Mouse (Mus musculus): ENCODE results near the gene Gpx3.
A peak's percentile ranks its signal among the peaks of the same experiment; 100 is the strongest.

The Gpx3 gene

GRCm38 (mm10) chr11:54913841-54914240 is 11.6 kb downstream of the Gpx3 start:
- no peak for DNase-seq

GRCm38 (mm10) chr11:54917461-54917860 is 15.2 kb downstream of the Gpx3 start:
- DNase-seq = no peak

GRCm38 (mm10) chr11:54918273-54918672 is 16.0 kb downstream of the Gpx3 start:
- DNase-seq = no peak

- no peak for DNase-seq
These were observed 18.1 kb downstream of the Gpx3 start for GRCm38 (mm10) chr11:54920127-54920972.

GRCm38 (mm10) chr11:54920973-54921580 is 18.8 kb downstream of the Gpx3 start:
- DNase-seq = no peak

- no peak for DNase-seq
These were observed 19.5 kb downstream of the Gpx3 start for GRCm38 (mm10) chr11:54921798-54922197.

- no peak for DNase-seq
These were observed 20.2 kb downstream of the Gpx3 start for GRCm38 (mm10) chr11:54922488-54922887.

GRCm38 (mm10) chr11:54924145-54924544 is 21.9 kb downstream of the Gpx3 start:
- DNase-seq = no peak

GRCm38 (mm10) chr11:54927346-54928140 is 25.3 kb downstream of the Gpx3 start:
- peak; percentile 72 for DNase-seq

- DNase-seq = no peak
These were observed 26.0 kb downstream of the Gpx3 start for GRCm38 (mm10) chr11:54928219-54928618.

- DNase-seq = no peak
These were observed 26.6 kb downstream of the Gpx3 start for GRCm38 (mm10) chr11:54928886-54929285.

GRCm38 (mm10) chr11:54929290-54929689 is 27.0 kb downstream of the Gpx3 start:
- no peak for DNase-seq

GRCm38 (mm10) chr11:54929744-54930143 is 27.5 kb downstream of the Gpx3 start:
- DNase-seq = no peak

GRCm38 (mm10) chr11:54930318-54930979 is 28.2 kb downstream of the Gpx3 start:
- DNase-seq = peak; percentile 31

- peak; percentile 75 for DNase-seq
These were observed 29.3 kb downstream of the Gpx3 start for GRCm38 (mm10) chr11:54931405-54932093.

GRCm38 (mm10) chr11:54932540-54932939 is 30.3 kb downstream of the Gpx3 start:
- DNase-seq = no peak

GRCm38 (mm10) chr11:54934198-54934597 is 31.9 kb downstream of the Gpx3 start:
- DNase-seq = no peak

GRCm38 (mm10) chr11:54936035-54936770 is 34.0 kb downstream of the Gpx3 start:
- DNase-seq = no peak

GRCm38 (mm10) chr11:54936771-54937140 is 34.5 kb downstream of the Gpx3 start:
- DNase-seq = no peak

- DNase-seq = no peak
These were observed 37.2 kb downstream of the Gpx3 start for GRCm38 (mm10) chr11:54939501-54939900.

- no peak for DNase-seq
These were observed 37.8 kb downstream of the Gpx3 start for GRCm38 (mm10) chr11:54940056-54940455.

GRCm38 (mm10) chr11:54944702-54945101 is 42.4 kb downstream of the Gpx3 start:
- no peak for DNase-seq

All from thymus, postnatal 14 days (tissue).